Mouse (Mus musculus) CD8-positive naive resting alpha-beta T cell, adult 2 months (primary cell): ENCODE results near the gene Zscan20.
"Not testable (repeated sequence)": the region's sequence is repeated elsewhere in the genome, so short reads cannot be mapped to it uniquely, and the experiment has no call there.

Experiments used
- DNase-seq, 2 experiments: peaks; one replicate each; pipeline ENCODE4 v3.0.0; 2022; ENCODE audit warnings: low read depth in 2 of 2, low spot score in 2 of 2

Zscan20 gene

DNA sequence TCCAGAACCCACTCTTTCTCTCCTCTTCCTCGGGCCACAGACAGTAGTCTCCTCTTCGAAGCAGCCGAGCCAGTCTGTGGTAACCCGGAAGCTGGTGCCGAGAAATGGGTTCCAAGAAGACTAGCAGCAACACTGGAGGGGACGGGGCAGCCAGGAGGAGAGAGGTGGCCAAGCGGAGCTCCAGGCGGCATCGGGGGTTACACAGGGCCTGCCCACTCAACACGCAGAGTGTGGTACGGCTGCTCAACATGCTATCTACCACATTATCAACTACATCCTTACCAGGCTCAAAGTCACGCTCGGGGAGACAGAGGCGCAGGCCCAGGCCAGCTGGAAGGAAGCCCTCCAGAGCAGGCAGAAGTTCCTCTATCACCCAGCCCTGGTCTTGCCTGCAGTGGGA, 5.9 kb upstream of the Zscan20 start:
- DNase-seq = no peak

DNA sequence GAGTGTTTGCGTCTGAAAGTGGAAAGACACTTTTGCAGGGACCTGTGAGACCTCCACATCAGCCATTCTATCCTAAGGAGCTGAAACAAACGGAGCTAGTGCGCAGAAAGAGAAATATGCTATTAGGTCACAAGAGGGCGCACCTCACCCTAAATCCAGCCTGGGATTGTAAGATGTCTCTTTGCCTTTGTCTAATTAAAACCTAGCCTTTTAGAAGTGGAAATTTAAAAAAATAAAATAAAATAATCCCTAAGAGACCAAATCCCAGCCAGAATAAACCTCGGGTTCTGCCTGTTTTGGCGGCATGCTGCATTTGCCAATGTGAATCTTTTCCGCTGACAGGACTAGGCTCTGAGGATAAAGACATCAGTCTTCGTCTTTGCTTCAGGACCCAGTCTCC, 3.4 kb upstream of the Zscan20 start:
- DNase-seq = peak in 1 of 2 experiments; percentile 61

DNA sequence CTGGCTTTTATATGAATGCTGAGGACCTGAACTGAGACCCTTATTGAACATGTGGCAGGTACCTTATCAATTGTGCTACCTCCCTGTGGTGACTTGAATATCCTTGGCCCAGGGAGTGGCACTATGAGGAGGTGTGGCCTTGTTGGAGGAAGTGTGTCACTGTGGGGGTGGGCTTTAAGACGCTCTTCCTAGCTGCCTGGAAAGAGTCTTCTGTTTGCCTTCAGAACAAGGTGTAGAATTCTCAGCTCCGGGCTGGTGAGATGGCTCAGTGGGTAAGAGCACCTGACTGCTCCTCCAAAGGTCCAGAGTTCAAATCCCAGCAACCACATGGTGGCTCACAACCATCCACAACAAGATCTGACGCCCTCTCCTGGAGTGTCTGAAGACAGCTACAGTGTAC, 1.8 kb upstream of the Zscan20 start:
- not testable (repeated sequence) for DNase-seq

DNA sequence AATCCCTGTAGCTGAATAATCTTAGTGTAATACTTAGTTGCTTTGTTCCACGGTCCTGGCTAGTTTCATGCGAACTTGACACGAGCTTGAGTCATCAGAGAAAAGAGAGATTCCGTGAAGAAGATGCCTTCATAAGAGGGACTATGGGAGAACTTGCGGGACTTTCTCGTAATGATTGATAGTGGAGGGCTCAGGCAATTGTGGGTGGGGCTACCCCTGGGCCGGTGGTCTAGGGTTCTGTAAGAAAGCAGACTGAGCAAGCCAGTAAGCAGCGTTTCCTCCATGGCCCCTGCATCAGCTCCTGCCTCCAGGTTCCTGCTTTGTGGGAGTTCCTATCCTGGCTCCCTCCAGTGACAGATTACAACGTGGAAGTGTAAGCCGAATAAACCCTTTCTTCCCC, 808 bp upstream of the Zscan20 start:
- no peak for DNase-seq

DNA sequence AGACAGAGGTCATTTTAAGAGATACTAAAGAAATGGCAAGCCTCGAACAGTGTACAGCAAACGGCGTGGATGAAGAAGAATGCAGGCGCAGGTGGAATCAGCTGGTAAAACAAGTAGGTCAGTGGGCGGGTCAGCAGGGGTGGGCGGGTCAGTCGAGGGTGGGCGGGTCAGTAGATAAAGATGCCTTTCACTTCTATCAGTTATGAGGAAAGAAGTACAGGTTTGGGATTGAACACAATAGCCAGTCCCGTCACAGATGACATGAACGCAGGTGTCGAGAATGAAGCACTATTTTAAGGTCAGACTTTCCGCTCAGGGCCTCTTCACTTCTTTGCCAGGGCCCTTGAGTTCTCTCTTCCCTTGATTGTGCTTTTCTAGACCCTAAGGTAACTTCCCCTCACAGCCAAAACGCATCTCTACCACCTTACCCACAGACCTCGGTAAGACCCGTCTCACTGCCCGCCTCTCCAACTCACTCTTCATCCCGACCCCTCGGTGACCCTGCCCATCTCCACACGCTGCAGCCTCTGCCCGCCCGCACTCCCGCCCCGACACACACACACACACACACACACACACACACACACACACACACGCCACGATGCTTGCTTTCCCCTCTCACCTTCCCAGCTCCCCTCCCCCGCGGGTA, 498 bp downstream of the Zscan20 start:
- DNase-seq = no peak

DNA sequence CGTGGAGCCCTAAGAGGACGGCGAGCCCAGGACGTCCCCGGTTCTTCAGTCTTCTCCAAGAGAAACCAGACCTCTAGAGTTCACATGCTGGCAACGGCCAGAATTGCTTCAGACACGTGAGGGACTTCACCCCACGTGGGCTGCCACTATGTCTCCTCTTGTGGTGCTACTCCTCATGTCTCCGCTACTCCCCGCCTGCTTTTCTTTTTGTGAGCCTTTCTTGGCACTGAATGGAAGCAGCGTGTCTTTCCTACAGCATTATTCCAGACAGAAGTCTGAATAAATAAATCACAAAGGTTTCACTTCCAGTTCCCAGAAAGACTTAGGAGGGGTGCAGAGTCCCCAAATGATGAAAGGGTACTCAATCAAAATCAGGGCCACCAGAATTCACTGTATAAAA, 2.2 kb downstream of the Zscan20 start:
- DNase-seq = no peak

DNA sequence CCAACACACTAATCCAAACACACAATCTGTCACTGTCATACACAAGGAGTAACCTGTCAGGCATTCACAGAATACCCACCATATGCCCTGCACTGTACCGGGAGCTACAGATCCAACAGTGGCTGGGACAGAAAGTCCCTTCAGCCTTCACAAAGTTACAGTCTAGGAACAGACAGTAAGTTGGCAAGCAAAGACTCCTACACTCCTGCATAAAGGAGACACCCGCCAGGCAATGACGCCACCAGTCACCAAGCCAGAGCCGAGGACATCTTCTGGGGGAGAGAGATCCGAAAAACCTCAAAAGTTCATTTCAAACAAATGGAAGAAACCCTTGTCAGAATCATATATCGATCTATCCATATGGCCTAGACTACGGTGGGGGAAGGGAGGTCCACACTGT, 3.3 kb downstream of the Zscan20 start:
- no peak for DNase-seq

DNA sequence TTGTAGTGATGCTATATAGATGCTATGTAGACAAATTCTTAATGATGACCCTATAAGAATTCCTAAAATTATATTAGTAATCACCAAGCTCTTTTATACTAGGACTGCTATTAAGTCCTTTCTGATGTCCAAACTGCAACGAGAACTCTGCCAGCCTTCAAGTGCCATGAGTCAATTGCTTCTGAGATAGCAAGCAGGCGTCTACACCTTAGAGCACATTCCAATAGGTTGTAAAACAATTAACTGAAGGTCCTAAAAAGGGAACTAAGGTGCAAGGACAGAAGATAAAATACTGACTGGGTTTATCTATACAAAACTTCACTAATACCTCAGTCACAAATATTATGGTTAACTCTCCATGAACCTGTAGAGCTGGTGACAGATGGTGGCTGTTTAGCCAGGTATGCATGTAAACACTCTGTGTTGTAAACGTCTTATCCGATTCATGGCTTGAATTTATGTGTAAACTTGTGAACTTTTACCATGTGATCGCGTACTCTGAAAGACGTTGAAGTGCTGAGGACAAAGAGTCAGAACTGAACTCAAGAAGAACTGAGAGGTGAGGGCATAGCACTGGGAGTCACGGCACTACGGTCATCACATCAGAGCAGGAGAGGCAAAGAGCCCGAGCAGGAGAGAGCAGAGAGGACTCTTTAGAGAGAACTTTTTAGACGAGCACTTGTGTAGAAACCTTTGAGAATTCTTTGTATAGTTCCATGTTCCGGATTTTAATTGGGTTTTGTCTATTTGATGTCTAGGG, 11.9 kb downstream of the Zscan20 start:
- no peak for DNase-seq

DNA sequence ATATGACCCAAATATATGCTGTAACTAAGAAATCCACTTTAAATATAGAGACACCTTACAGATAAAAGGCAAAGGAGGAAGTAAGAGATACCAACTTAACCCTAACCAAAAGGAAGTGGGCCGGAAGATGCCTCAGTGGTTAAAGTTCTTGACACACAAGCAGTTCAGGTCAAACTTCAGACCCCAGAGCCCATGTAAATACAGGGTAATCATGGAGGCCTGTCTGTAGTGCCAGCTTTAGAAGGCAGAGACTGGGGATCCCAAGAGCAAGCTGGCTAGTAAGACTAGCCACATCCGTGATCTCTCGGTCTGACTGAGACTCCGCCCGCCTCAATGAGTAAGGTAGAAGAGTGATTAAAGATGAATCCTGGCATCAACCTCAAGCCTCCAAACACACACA, 15.8 kb downstream of the Zscan20 start:
- peak in 1 of 2 experiments; percentile 28 for DNase-seq

DNA sequence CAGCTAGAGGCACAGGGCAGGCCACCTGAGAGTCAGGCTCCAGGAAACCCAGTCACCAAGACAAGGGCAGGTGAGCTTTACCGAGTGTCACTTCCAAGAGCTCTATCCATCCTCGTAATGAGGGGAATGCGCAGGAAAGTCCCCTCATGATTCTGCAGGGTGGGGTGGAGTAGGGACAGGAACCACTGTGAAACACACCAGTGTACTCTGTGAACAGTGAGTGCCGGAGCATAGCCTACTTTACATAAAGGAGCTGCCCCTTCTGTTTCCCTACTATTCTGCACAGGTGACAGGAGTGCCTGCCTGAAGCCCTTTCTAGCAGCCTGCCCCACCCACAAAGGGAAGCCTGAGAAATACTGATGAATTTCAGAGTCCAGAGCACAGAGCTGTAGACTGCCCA, 16.6 kb downstream of the Zscan20 start:
- DNase-seq = no peak

DNA sequence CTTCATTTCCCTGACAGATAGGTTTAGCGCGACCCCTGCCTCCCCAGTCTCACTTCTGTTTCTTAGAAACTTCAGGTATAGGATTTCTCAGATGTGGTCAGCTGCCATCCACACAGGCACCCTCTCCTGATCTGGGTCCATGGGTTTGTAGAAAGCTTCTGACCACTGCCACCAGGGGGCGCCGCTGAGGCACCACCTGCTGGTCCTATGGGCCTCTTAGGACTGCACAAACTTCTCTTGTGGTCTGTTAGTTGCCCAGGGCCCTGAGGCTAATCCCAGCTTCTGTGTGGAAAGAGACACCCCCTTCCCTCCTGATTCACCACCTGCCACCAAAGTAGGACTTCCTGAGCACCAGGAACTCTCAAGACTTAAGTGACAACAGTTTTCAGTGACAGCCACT, 30.7 kb downstream of the Zscan20 start:
- peak; percentile 52 to 53 for DNase-seq

DNA sequence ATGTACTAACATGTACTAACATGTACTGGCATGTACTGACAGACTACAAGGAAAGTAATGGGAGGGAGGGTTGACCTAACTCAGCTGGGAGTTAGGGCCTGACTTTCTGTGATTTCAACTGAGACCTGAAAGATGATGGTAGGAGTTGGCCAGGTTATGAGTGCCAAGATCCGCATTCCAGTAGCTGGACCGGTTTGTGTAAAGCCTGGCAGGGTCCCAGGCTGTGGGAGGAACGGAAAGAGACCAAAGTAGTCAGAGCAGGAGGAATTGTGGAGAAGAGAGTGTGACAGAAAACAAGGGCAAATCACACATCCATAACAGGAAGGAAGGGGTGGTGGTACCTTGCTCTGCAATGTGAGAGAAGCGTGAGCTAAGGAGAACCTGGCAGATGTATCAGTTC, 34.1 kb downstream of the Zscan20 start:
- no peak for DNase-seq

DNA sequence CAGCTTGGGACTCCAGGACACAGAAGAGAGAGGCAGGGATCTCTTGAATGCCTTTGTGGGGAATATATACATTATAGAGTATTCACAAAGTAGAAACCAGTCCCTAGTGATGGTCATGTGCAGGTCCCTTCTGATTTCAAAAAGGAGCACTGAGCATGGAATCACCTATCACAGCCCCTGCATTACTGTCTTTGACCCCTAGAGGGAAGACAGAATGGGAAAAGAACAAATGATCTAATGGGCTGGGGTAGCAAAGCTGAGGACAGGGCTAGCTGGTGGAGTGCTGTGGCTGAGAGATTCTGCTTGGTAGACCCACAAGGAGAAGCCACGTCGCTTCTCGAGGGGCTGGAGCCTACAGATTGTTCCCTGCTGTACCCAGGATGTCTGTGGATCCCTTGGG, 49.6 kb downstream of the Zscan20 start:
- DNase-seq = no peak

DNA sequence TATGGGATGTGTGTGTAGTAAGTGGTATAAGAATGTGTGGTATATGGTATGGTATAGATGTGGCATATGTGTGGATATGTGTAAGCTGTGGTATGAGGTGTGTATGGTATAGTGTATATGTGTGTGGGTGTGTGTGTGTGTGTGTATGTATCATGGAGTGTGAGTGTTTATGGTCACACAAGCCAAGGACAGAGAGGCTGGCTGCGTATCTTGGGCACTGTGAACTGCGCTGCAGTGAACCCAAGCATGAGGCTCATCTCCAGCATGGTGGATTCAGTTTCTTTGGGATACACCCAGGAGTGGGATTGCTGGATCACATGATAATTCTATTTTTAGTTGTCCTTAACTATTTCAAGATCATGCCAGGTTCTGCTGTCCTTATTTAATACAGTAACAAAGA, 55.7 kb downstream of the Zscan20 start:
- no peak for DNase-seq

DNA sequence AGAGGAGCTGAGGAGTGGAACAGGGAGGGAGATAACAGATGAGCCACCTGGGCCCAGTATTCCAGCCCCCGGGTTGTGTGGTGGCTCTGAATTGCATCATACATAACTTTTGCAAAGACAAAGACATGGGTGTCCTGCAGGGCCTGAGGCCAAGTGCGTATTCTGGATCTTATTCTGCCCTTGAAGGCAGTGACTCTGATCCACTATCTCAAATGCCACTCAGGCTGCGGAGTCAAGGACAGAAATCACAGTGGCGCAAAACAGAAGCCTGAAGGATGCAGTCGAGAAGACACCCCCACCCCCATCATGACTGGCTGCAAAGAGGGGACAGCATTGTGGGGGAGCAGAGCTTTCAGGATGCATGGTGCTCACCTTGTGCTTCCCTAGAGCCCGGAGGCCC, 59.1 kb downstream of the Zscan20 start:
- no peak for DNase-seq

DNA sequence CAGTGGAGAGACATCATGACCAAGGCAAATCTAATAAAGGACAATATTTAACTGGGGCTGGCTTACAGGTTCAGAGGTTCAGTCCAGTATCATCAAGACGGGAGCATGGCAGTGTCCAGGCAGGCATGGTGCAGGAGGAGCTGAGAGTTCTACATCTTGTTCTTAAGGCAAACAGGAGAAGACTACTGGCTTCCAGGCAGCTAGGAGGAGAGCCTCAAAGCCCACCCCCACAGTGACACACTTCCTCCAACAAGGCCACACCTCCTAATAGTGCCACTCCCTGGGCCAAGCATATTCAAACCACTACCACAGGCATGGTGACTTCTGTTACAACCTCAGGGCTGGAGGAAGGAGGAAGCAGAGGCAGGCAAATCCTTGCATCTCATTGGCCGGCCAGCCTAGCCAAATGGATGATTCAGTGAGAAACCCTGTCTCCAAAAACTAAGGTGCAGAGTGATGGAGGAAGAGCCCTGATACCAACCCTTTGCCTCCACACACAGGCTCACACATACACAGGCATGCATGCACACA, 65.9 kb downstream of the Zscan20 start:
- DNase-seq = not testable (repeated sequence)

DNA sequence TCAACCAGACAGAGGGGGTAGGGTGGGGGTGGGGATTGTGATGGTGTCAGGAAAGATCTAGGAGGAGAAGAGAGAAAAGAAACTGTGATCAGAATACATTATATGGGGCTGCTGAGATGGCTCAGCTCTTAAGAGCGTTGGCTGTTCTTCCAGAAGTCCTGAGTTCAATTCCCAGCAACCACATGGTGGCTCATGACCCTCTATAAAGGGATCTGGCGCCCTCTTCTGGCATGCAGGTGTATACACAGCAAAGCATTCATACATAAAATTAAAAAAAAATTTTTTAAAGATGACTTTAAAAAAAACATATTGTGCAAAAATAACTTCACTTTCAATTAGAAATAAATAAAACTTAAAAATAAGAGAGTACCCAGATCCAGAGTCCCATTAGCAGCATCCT, 66.5 kb downstream of the Zscan20 start:
- DNase-seq = no peak
